Mouse (Mus musculus) heart, postnatal 0 days (tissue): Measurements from ENCODE around the gene Brf1. TPM values are rescaled to one million over a fixed set of nuclear protein-coding genes. Genes with fewer than 3 reads are reported as not detected.

Source experiments
- ATAC-seq: fragments of 200-750 bp; cut with Nextera tagmentation; 2 replicates; pipeline ENCODE4 v1.8.0; 2017; ENCODE audit warnings: low read depth, moderate number of reproducible peaks, moderate library complexity; ENCODE audit not compliant: insufficient read depth
- DNase-seq: peaks from one replicate; pipeline ENCODE4 v3.0.0-alpha.2; 2016; ENCODE audit warnings: low spot score
- H3K27ac ChIP-seq: fragments of 300-500 bp; sonication (generic); 2 replicates; pipeline ENCODE4 v1.5.1; 2014; ENCODE audit warnings: low read depth, mild to moderate bottlenecking
- H3K27me3 ChIP-seq: fragments of 300-500 bp; sonication (generic); 2 replicates; pipeline ENCODE4 v1.6.1; 2014; ENCODE audit warnings: low read length, mixed read lengths; ENCODE audit not compliant: control insufficient read depth, insufficient read depth
- H3K36me3 ChIP-seq: fragments of 300-500 bp; sonication (generic); replicated peaks from 2 replicates; pipeline ENCODE4 v1.6.1; 2014; ENCODE audit warnings: low read length, mixed read lengths; ENCODE audit not compliant: control insufficient read depth, insufficient read depth
- H3K4me1 ChIP-seq: fragments of 300-500 bp; sonication (generic); 2 replicates; pipeline ENCODE4 v1.6.1; 2014; ENCODE audit warnings: antibody characterized with exemption; ENCODE audit not compliant: control insufficient read depth, insufficient read depth
- H3K4me2 ChIP-seq: fragments of 300-500 bp; sonication (generic); 2 replicates; pipeline ENCODE4 v1.6.1; 2014; ENCODE audit warnings: low read depth, mild to moderate bottlenecking, low read length, moderate library complexity
- H3K4me3 ChIP-seq: fragments of 300-500 bp; sonication (generic); 2 replicates; pipeline ENCODE4 v1.5.1; 2014; ENCODE audit warnings: low read depth, low read length
- H3K9ac ChIP-seq: fragments of 300-500 bp; sonication (generic); replicated peaks from 2 replicates; pipeline ENCODE4 v1.6.1; 2014; ENCODE audit warnings: low read depth, low read length, mixed read lengths
- H3K9me3 ChIP-seq: fragments of 300-500 bp; sonication (generic); replicated peaks from 2 replicates; pipeline ENCODE4 v1.6.1; 2016; ENCODE audit warnings: low read length; ENCODE audit not compliant: control insufficient read depth
- CTCF ChIP-seq: IDR thresholded peaks from 2 replicates; pipeline ENCODE4 v1.5.1; 2016; ENCODE audit warnings: antibody characterized with exemption, control low read depth, low read depth
- EP300 ChIP-seq: IDR thresholded peaks from 2 replicates; pipeline ENCODE4 v1.6.1; 2016; ENCODE audit warnings: antibody characterized with exemption, low read depth
- WGBS: fragments of 180-500 bp; shearing (Covaris S2); extraction: QIAGEN DNeasy Blood & Tissue Kit; methylation state at CpG from one replicate; pipeline ENCODE4 v1.1.7; 2014; 5-methylcytosine and 5-hydroxymethylcytosine counted together
- polyA plus RNA-seq: library from polyadenylated mRNA; unstranded; fragments of >200 nt; fragmentation: Nextera tagmentation; extraction: Ambion mirVana; gene quantifications from 2 replicates; pipeline ENCODE4 v1.2.1, GENCODE M21; 2015
- total RNA-seq: library from RNA; depleted of rRNA; stranded (reverse); fragments of >200 nt; gene quantifications from 2 replicates; pipeline ENCODE4 v1.2.3, GENCODE M21; 2014; ENCODE audit warnings: low replicate concordance

Gene Brf1
- total and polyA plus RNA-seq, 2 experiments from 2014 or later: 24.5 to 51.9 TPM

DNA sequence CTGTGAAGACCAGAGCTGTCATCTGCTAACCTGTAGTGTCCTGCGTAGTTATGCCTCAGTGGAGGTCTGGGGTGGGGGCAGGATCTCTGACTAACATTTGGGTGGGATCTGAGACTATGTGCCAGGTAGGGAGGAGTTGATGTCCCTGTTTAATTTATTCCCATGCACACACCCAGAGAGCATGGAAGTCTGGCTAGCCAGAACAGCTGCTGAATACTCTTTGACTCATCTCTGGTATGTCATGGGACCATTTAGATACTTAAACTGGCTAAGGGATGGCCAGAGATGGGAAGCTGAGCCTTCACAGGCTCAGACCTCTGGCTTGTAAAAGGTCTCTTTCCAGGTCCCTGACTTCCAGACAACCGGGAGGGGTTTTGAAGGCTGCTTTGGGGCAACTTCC lies 27.0 kb upstream of the Brf1 start:
- no peak overlapping the region for H3K4me3 ChIP-seq
- peaks cover 10% of the 10 kb centered on the region; the same call in 1 of the 2 replicates for H3K36me3 ChIP-seq
- TF ChIP-seq CTCF (no peak), EP300 (no peak)
- no peak overlapping the region for H3K9ac ChIP-seq
- H3K9me3 ChIP-seq: no peaks in the 10 kb centered on the region
- H3K27me3 ChIP-seq: no peaks in the 10 kb centered on the region
- H3K4me2 ChIP-seq: no peak overlapping the region
- no peak overlapping the region; the same call in 1 of the 2 replicates for H3K27ac ChIP-seq
- WGBS: 92% methylated on average over 2 of the region's 2 CpGs
- no peak for ATAC-seq
- peaks cover 12% of the 10 kb centered on the region for H3K4me1 ChIP-seq
- DNase-seq: no peak

DNA sequence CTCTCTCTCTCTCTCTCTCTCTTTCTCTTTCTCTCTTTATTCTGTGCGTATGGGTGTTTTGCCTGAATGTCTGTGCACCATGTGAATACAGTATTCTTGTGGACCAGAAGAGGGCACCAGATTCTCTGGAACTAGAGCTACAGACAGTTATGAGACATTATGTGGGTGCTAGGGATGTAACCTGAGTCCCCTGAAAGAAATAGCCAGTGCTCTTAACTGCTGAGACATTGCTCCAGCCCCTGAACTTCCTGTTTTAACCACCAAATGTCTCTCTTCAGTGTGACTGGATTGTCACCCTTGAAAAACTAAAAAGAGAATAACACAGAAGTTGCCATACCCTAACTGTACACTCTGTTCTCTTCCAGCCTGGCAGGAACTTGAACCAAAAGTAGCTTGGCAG lies 26.1 kb upstream of the Brf1 start:
- no peak overlapping the region for H3K27ac ChIP-seq
- no peaks in the 10 kb centered on the region for H3K27me3 ChIP-seq
- no peak overlapping the region for H3K9ac ChIP-seq
- peaks cover 10% of the 10 kb centered on the region; the same call in 1 of the 2 replicates for H3K36me3 ChIP-seq
- no peak overlapping the region for H3K4me3 ChIP-seq
- ATAC-seq (no peak), DNase-seq (no peak)
- H3K4me1 ChIP-seq: peaks cover 6% of the 10 kb centered on the region; the same call in 1 of the 2 replicates
- TF ChIP-seq EP300 (no peak), CTCF (no peak)
- no peak overlapping the region for H3K4me2 ChIP-seq
- no peaks in the 10 kb centered on the region for H3K9me3 ChIP-seq
- WGBS: 100% methylated on average over 1 of the region's 1 CpGs

DNA sequence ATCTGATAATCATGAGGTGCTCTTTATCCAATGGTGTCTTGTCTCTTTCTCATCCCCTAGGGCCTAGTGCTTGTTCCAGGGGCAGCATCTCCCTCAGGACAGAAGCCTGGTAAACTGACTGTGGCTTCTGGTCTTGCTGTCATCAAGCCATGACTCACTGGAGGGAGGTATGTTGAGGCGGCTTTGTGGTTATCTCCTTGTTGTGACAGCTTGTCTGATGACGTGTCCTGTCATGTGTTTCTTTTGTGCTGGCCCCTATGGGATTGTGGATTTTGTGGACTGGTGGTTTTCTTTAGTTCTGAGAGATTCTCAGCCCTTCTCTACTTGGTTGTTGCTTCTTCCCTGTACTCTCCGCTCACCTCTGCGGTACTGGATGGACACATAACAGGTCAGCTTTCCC lies 22.6 kb upstream of the Brf1 start:
- H3K36me3 ChIP-seq: peaks cover 10% of the 10 kb centered on the region; the same call in 1 of the 2 replicates
- H3K27me3 ChIP-seq: no peaks in the 10 kb centered on the region
- H3K9ac ChIP-seq: no peak overlapping the region
- 61% methylated on average over 4 of the region's 4 CpGs for WGBS
- H3K9me3 ChIP-seq: no peaks in the 10 kb centered on the region
- peaks cover 6% of the 10 kb centered on the region; the same call in 1 of the 2 replicates for H3K4me1 ChIP-seq
- no peak overlapping the region for H3K27ac ChIP-seq
- no peak for DNase-seq
- no peak overlapping the region for H3K4me3 ChIP-seq
- no peak overlapping the region for H3K4me2 ChIP-seq
- ATAC-seq: no peak
- TF ChIP-seq CTCF (no peak), EP300 (no peak)

DNA sequence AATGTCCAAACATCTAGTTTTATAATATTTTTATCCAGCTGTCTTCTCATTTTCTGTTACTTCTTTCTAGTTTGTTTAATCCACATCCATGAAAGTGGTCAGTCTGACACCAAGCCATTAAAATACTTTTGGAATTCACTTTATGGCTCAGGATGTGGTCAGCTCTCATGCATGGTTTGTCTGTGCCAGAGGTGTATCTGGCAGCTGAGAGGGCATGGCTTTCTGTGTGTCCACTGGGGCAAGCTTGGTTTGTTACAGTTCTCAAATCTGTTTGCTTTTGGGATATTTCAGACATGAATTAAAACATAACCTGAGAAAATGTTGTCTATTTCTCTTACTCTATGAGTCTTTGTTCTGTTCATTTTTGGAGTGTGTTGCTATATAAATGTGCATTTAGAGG lies 21.0 kb upstream of the Brf1 start:
- Histone ChIP-seq H3K9me3 (no peaks in the 10 kb centered on the region), H3K9ac (no peak overlapping the region), H3K27me3 (no peaks in the 10 kb centered on the region), H3K36me3 (peaks cover 10% of the 10 kb centered on the region; the same call in 1 of the 2 replicates), H3K4me2 (no peak overlapping the region), H3K4me3 (no peak overlapping the region), H3K4me1 (0 out of 2 replicates have a peak, but pooled peaks cover 5% of the 10 kb centered on the region), H3K27ac (no peak overlapping the region)
- DNase-seq (no peak), ATAC-seq (no peak)
- TF ChIP-seq EP300 (no peak), CTCF (no peak)

DNA sequence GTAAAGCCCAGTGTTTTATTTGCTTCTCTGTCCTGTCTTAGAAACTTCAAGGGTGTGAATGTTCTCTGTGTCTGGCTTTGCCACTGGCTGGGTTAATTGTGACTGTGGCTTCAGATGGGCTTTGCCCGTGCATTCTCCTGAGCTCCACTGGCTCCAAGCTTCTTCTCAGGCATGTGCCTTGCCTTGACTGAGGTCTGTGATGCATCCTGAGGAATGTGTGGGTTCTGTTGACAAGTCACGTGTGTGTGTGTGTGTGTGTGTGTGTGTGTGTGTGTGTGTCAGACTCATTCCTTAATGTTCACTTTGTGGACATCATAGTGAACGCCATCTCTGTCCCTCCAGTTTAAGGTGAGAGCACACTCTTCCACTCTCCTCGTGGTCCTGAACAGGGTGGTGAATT lies 18.3 kb upstream of the Brf1 start:
- no peak for TF ChIP-seq CTCF
- no peak for TF ChIP-seq EP300
- Histone ChIP-seq H3K4me2 (no peak overlapping the region), H3K36me3 (peaks cover 8% of the 10 kb centered on the region; the same call in 1 of the 2 replicates), H3K27ac (no peak overlapping the region), H3K27me3 (no peaks in the 10 kb centered on the region), H3K4me3 (no peak overlapping the region), H3K9me3 (no peaks in the 10 kb centered on the region), H3K9ac (no peak overlapping the region), H3K4me1 (peaks cover 9% of the 10 kb centered on the region)
- WGBS: 70% methylated on average over 4 of the region's 4 CpGs
- DNase-seq: no peak
- no peak for ATAC-seq

DNA sequence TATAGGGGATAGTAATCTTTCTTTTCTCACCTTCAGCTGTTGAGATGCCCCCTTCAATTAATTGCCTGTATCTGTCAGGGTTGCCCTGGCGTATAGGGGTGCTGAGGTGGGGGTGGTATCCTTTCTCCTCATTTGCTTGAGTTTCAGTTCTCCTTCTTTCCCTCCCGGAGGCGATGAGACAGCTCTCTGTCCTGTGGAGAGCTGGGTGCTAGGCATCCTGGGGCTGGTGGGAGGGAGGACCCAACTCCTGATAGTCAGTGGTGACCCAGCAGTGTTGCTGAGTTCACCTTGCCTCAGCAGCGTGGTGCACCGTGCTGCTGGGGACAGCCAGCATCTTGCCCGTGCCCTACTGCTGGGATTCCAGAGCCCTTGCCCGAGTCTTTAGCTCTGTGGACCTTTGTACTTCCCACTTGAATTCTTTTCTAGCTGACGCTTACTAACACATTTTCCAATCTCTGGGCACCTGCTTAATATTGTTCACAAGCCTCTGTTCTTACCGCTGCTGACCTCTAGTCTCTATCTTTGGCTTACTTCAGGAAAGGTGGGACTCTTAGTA lies 17.0 kb upstream of the Brf1 start:
- Histone ChIP-seq H3K27ac (no peak overlapping the region), H3K36me3 (no peaks in the 10 kb centered on the region), H3K9me3 (no peaks in the 10 kb centered on the region), H3K9ac (no peak overlapping the region), H3K4me1 (peaks cover 20% of the 10 kb centered on the region), H3K27me3 (no peaks in the 10 kb centered on the region), H3K4me3 (no peak overlapping the region), H3K4me2 (no peak overlapping the region)
- no peak for ATAC-seq
- 54% methylated on average over 9 of the region's 9 CpGs for WGBS
- no peak for DNase-seq
- TF ChIP-seq EP300: no peak
- no peak for TF ChIP-seq CTCF
